Mouse (Mus musculus) brain, adult 2 months (tissue): ENCODE results near the gene Tmem50b.

Source experiments
- DNase-seq: peaks from one replicate; pipeline ENCODE4 v3.0.0; 2011; ENCODE audit warnings: low read depth, low spot score

Gene Tmem50b

GRCm38 (mm10) chr16:91565292-91565951 lies 32.2 kb downstream of the Tmem50b start:
- no peak for DNase-seq

- DNase-seq = no peak
Observed at GRCm38 (mm10) chr16:91564580-91565291, 32.9 kb downstream of the Tmem50b start.

GRCm38 (mm10) chr16:91561541-91562457 lies 35.8 kb downstream of the Tmem50b start:
- DNase-seq = peak; percentile 48

GRCm38 (mm10) chr16:91561099-91561498 lies 36.5 kb downstream of the Tmem50b start:
- peak; percentile 84 for DNase-seq

GRCm38 (mm10) chr16:91557693-91558092 lies 39.9 kb downstream of the Tmem50b start:
- DNase-seq = peak; percentile 55

GRCm38 (mm10) chr16:91557214-91557613 lies 40.4 kb downstream of the Tmem50b start:
- no peak for DNase-seq

GRCm38 (mm10) chr16:91556659-91557058 lies 40.9 kb downstream of the Tmem50b start:
- DNase-seq = no peak

- DNase-seq = no peak
Observed at GRCm38 (mm10) chr16:91555017-91555605, 42.5 kb downstream of the Tmem50b start.

GRCm38 (mm10) chr16:91553625-91554024 lies 44.0 kb downstream of the Tmem50b start:
- DNase-seq = peak; percentile 40

GRCm38 (mm10) chr16:91552072-91552471 lies 45.5 kb downstream of the Tmem50b start:
- DNase-seq = no peak

GRCm38 (mm10) chr16:91551081-91551524 lies 46.5 kb downstream of the Tmem50b start:
- DNase-seq = no peak

- DNase-seq = no peak
Observed at GRCm38 (mm10) chr16:91549616-91550015, 48.0 kb downstream of the Tmem50b start.

GRCm38 (mm10) chr16:91548996-91549395 lies 48.6 kb downstream of the Tmem50b start:
- DNase-seq = no peak

- peak; percentile 22 for DNase-seq
Observed at GRCm38 (mm10) chr16:91548586-91548985, 49.0 kb downstream of the Tmem50b start.

GRCm38 (mm10) chr16:91547974-91548373 lies 49.6 kb downstream of the Tmem50b start:
- peak; percentile 60 for DNase-seq

GRCm38 (mm10) chr16:91546836-91547741 lies 50.5 kb downstream of the Tmem50b start, which contains the start of gene Ifngr2:
TSS of gene Ifngr2 (plus strand) at chr16:91547072.
- DNase-seq = peak; percentile 65

GRCm38 (mm10) chr16:91546391-91546835 lies 51.2 kb downstream of the Tmem50b start:
- peak; percentile 48 for DNase-seq

- peak; percentile 12 for DNase-seq
Observed at GRCm38 (mm10) chr16:91545597-91546281, 51.9 kb downstream of the Tmem50b start.

- no peak for DNase-seq
Observed at GRCm38 (mm10) chr16:91543619-91544018, 54.0 kb downstream of the Tmem50b start.
